Mouse (Mus musculus): ENCODE measurements around the gene Stk36.

Stk36 gene

DNA sequence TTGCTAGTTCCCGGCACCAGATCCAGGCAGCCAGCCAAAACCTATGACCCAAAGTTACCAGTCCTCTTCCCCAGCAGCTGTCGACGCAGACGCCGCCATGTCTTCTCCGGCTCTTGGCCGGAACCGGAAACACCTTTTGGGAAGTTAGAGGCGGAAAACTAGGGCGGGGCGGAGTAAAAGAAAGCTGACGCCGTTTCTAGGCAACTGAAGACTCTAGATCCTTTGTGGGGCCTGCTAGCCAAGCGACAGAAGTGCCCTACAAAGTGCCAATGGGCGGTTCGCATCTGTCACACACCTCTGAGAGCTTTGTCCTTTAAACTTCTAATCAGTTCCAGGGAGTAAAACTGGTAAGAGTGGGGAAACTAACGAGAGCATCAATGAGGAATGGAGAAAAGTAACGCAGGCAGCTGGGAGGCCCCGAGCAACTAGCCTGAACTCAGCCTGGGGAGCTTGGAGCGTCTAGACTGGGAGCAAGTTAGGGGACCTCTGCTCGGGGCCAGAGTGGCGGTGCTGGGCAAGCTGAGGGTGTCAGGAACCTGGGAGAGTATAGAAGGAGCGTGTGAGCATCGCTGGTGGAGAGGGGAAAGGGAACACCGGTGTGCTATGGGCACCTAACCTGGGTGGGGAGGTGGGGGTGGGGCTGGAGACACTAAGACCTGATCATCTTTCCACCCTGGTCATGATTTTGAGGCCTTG, at the start of gene Stk36, which contains the start of gene Rnf25:
Stk36 (plus strand) TSS at position 179 of the 696 bp plus-strand sequence.
Rnf25 (minus strand) TSS at position 131 of the 696 bp plus-strand sequence.
- DNase-seq (ENCODE audit: low spot score in 2 of 2) = peak; percentile 57 to 68

- DNase-seq (ENCODE audit: low spot score in 2 of 2) = no peak
Observed at GRCm38 (mm10) chr1:74559061-74559460, 42.2 kb upstream of the Stk36 start.

GRCm38 (mm10) chr1:74565834-74566233, 35.4 kb upstream of the Stk36 start:
- DNase-seq (ENCODE audit: low spot score in 2 of 2) = no peak

- no peak for DNase-seq (ENCODE audit: low spot score in 2 of 2)
Observed at GRCm38 (mm10) chr1:74569739-74570719, 31.2 kb upstream of the Stk36 start.

GRCm38 (mm10) chr1:74582621-74583020, 18.6 kb upstream of the Stk36 start:
- DNase-seq (ENCODE audit: low spot score in 2 of 2) = no peak

DNA sequence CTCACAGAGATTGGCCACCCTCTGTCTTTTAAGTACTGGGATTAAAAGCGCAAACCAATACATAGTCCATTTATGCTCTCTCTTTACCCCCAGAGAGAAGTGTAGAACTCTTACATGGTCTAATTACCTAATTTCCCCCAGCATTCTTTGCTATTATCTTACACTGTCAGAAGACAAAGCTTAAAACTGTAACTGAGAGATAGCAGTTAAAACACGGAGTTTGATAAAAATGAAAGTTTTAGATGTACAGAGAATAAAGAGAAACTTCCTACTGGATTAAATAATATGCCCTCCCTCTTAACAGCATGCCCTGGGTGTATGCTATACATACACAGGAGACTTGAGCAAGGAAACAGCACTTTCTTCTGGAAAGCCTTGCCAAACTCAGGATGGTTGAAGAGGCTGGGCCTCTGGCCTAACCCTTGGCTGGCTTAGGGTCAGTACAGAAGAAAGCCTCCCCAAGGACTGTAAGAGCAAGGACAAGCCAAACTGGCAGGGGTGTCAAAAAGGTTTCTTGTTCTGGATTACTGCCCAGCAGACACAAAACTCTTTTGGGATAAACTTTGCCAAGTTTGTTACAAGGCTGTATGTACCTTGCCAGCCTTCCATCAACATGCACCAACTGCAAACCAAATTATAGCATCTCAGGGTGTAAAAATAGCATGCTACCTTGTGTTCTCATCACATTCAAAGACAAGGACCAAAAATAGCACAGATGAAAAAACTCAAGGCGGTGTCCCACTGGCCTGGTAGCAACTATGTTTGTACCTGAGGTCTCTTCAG, 16.4 kb upstream of the Stk36 start:
- no peak for DNase-seq (ENCODE audit: low spot score in 2 of 2)

GRCm38 (mm10) chr1:74587233-74587772, 13.9 kb upstream of the Stk36 start:
- DNase-seq (ENCODE audit: low spot score in 2 of 2) = no peak

DNA sequence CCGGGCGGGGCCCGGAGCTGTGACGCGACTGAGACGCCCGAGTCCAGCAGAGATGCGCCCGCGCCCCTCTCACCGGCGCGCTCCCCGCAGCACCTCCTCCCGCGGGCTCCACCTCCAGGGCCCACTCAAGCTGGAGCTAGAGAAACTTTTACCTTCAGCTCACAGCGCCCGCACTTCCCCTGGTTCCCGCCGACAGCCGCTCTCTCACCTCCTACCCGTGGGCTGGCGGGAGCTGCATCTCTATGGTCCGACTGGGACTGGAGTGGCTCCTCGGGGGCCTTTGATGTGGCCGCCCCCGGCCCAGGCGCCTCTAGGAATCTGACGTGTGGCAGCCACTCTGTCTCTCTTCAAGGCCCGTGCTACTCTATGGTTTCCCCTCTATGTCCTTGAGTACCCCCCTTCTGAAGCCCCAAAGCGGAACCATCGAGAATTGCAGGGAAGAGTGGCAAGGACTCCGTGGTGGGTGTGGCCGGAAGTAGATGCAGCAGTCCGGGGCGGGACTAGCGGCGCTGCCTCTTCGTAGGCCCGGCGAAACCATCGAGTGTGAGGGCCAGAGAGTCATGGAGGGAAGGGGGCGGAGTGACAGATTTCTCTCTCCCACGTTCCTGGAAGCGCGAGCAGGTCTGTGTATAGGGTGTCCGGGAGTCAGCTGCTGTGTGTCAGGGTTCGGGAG, 13.3 kb upstream of the Stk36 start, which contains the start of the genes Zfp142 and Bcs1l:
Zfp142 (minus strand) TSS at position 474 of the 673 bp plus-strand sequence.
Bcs1l (plus strand) TSS at position 517 of the 673 bp plus-strand sequence.
- peak; percentile 95 to 97 for DNase-seq (ENCODE audit: low spot score in 2 of 2)

GRCm38 (mm10) chr1:74594434-74594833, 6.8 kb upstream of the Stk36 start:
- no peak for DNase-seq (ENCODE audit: low spot score in 2 of 2)

DNA sequence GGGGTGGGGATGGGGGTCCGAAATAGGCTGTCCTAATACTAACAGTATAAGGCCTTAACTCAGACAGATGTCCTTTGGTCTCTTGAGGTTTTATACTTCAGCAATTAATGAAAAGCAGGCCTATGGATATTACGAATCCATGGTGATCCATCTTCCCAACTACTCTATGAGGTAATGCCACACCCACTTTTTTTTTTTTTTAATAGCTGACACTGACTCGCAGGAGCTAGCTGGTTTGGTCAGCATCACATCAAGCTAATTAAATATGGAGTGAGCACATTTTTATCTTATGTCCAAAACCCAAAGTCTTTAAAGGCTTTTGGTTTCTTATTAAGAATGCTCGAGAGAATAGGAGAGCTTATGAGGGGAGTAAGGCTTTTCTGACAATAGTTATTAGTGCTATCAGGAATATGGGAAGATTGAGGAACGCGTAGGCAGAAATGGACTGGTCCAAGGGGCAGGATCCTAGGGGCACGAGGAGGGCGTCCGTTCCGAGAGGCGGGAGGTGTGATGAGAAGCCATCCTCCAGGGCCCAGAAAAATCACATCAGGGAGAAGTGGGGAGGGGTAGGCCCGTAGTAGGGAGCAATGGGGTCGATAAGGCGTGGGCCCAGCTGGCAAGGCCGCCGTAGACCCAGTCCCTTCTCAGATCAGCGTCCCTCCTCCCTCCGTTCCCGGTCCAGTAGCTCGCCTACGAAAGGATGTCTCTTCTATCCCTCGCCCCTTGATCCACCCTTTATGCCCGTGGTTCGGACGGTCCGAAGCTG, 561 bp upstream of the Stk36 start:
- DNase-seq (ENCODE audit: low spot score in 2 of 2) = no peak

DNA sequence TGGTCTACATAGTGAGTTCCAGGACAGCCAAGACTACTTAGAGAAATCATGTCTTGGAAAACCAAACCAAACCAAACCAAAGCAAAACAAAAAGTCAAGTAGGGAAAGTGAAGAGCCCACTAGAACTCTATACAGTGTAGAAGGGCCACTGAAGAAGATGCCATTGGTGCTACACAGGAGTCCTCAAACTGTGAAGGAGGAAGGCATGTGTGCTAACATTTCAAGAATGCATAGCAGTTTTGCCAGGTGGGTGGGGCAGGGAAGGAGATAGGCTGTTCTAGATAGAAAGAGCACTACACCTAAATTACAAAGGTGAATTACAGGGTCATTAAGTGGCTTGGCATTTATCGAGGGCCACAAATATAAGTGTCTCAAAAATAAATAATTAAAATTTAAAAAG, 22.9 kb downstream of the Stk36 start:
- no peak for DNase-seq (ENCODE audit: low spot score in 2 of 2)

GRCm38 (mm10) chr1:74626076-74626475, 24.8 kb downstream of the Stk36 start:
- no peak for DNase-seq (ENCODE audit: low spot score in 2 of 2)

DNA sequence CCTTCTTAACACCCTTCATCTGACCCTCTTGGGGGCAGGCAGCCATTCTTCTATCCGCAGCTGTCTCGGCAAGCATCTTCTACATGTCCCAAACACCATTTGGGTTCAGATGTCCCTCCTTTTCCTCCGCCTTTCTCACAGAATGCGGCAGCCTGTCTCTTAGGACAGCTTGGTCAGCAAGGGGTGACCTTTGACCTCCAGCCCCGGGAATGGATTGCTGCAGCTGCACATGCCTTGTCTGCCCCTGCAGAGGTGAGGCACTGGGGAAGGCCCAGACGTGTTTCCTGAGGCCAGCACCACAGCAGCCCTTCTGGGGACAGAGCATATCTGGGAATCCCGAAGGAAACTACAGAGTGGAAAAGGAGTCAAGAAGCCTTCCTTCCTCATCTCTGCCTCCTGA, 26.8 kb downstream of the Stk36 start:
- DNase-seq (ENCODE audit: low spot score in 2 of 2) = no peak

DNA sequence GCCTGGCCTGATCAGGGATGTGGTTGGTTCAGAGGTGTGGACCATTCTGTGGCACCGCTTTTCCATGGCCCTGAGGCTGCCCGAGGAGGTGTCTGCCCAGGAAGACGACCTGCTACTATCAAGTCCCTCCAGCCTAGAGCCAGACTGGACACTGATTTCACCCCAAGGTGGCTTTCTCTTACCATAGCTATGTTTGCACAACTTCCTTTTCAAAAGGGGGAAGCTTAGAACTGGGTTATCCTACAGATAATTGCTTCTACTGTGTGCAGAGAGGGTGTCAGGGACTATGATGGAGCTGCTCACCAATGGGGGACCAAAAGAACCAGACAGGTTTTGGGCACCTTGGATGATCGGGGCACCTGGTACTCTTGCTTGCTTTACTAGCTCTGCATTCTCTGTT, 31.5 kb downstream of the Stk36 start:
- DNase-seq (ENCODE audit: low spot score in 2 of 2) = no peak

DNA sequence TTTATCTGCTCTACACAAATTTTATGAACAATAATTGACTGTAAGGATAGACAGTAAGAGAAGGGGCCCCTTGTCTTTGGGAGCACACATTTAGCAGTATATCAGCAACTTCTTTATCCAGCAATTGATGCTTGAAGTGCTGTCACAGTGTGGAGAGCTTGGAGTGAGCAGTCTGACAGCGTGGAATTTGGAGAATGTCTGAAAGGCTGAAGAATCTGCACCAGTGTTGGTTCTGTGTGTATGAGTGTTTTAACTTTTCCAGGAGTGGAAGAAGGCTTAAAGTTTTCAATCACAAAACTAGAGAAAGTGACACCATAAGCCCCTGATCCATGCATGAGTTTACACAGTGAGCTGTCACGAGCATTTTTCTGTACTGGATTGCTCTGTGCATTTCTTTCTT, 42.3 kb downstream of the Stk36 start:
- no peak for DNase-seq (ENCODE audit: low spot score in 2 of 2)

DNA sequence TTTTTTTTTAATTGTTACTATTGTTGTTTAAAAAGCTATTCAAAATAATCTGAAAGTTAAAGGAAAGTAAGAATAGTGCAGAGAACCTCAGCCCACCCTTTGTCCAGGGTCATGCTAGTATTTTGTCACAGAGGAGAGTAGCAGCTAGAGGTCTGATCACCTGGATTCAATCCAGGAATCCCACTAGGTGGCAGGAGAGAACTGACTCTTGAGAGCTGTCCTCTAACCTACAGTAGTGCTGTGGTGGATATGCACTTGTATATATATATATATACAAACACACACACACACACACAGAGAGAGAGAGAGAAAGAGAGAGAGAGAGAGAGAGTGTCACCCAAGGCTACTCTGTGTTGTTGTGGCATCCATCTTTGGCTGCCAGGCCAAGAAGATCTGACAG, 42.7 kb downstream of the Stk36 start:
- DNase-seq (ENCODE audit: low spot score in 2 of 2) = no peak

- peak; percentile 73 to 74 for DNase-seq (ENCODE audit: low spot score in 2 of 2)
Observed at GRCm38 (mm10) chr1:74661448-74662195, 60.4 kb downstream of the Stk36 start, which contains the start of gene Ttll4. Ttll4 (plus strand) TSS chr1:74661745.

DNA sequence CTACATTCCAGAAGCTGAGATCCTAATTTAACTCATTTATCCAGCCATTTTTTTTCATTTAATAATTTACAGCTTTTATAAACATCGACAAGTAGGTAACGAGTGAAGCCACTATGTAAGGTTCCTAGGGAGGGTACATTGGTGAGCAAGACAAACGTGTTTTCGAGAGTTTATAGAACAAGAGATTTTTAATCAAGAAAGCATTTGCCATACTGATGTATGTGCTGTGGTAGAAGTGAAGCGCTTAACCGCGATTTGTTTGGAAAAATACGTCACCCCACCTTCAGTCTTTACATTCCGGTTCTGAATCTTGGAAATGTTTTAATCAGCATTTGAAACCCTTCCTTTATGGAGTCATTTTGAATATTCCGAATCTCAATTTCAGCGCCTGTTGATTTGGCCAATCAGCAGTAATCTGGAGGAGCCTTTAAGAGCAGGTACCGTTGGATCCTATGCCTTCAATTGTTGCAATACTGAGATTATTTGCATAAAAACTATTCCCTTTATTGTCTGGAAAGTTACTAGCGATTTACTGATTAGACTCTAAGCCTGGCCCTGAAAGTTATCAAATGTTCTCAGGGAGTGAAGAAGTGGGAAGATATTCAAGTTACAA, 61.1 kb downstream of the Stk36 start:
- no peak for DNase-seq (ENCODE audit: low spot score in 2 of 2)

DNA sequence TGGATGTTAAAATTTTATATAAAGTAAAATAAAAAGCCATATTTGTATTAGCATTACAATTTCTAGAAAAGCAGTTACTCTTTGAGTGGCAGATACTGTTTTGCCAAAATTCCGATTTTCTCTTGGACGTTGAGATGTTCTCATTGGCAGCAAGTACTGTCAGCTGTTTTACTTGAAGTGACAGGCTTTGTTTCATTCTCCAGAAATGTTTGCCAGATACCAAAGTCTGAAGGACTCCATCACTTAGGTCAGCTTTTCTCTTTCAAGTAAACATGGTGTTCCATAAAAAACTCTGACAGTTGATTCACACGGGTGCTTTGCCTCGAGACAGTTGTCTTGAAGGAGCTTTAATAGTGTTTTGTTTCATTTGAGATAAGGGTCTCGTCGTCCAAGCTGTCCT, 63.9 kb downstream of the Stk36 start:
- no peak for DNase-seq (ENCODE audit: low spot score in 2 of 2)
